Mouse (Mus musculus) myocyte (in vitro differentiated cells): ENCODE data around the gene Ankra2. TPM values are rescaled to one million over a fixed set of nuclear protein-coding genes. Genes with fewer than 3 reads are reported as not detected.

ENCODE experiments used
- H3K27me3 ChIP-seq: one replicate; pipeline ENCODE4 v1.6.1; 2011; ENCODE audit not compliant: control insufficient read depth, insufficient read depth, insufficient read length
- H3K36me3 ChIP-seq: one replicate; pipeline ENCODE4 v1.6.1; 2011; ENCODE audit not compliant: control insufficient read depth, insufficient read depth
- H3K4me2 ChIP-seq: one replicate; pipeline ENCODE4 v1.6.1; 2011; ENCODE audit warnings: low read depth, control low read depth
- H3K4me3 ChIP-seq: one replicate; pipeline ENCODE4 v1.5.1; 2011; ENCODE audit warnings: mild to moderate bottlenecking, control low read depth, moderate library complexity
- H3K79me2 ChIP-seq: one replicate; pipeline ENCODE4 v1.6.1; 2011; ENCODE audit not compliant: control insufficient read depth, insufficient read depth
- H3ac ChIP-seq: one replicate; pipeline ENCODE4 v1.6.1; 2011; ENCODE audit not compliant: control insufficient read depth, insufficient read length
- CEBPB ChIP-seq: IDR thresholded peaks from 2 replicates; pipeline ENCODE4 v1.6.1; 2011; ENCODE audit warnings: mild to moderate bottlenecking, moderate library complexity; ENCODE audit not compliant: poor library complexity, insufficient read depth, severe bottlenecking
- E2F4 ChIP-seq: IDR thresholded peaks from one replicate; pipeline ENCODE4 v1.6.1; 2011; ENCODE audit warnings: mild to moderate bottlenecking, control low read depth, moderate library complexity; ENCODE audit not compliant: insufficient read depth
- MAX ChIP-seq: IDR thresholded peaks from one replicate; pipeline ENCODE4 v1.6.1; 2011; ENCODE audit warnings: low read depth, mild to moderate bottlenecking, control low read depth
- MYOD1 ChIP-seq, 3 experiments: IDR thresholded peaks; one replicate each; pipeline ENCODE4 v1.6.1; 2011; ENCODE audit warnings: control low read depth in 2 of 3, low read depth in 2 of 3, mild to moderate bottlenecking in 2 of 3, moderate library complexity in 1 of 3; ENCODE audit not compliant: insufficient read length in 2 of 3, control insufficient read depth in 1 of 3
- MYOG ChIP-seq, 3 experiments: IDR thresholded peaks; one replicate each; pipeline ENCODE4 v1.6.1; 2011; ENCODE audit warnings: control low read depth in 2 of 3, low read depth in 2 of 3, mild to moderate bottlenecking in 2 of 3; ENCODE audit not compliant: insufficient read length in 2 of 3, control insufficient read depth in 1 of 3, insufficient read depth in 1 of 3
- POLR2A ChIP-seq: IDR thresholded peaks from one replicate; pipeline ENCODE4 v1.6.1; 2011; ENCODE audit warnings: low read depth, mild to moderate bottlenecking, control low read depth, moderate library complexity; ENCODE audit not compliant: insufficient read length
- POLR2AphosphoS2 ChIP-seq: IDR thresholded peaks from one replicate; pipeline ENCODE4 v1.6.1; 2011; ENCODE audit warnings: low read depth, control low read depth; ENCODE audit not compliant: insufficient read length
- REST ChIP-seq: IDR thresholded peaks from one replicate; pipeline ENCODE4 v1.6.1; 2011; ENCODE audit warnings: mild to moderate bottlenecking, control low read depth, moderate library complexity; ENCODE audit not compliant: insufficient read depth, insufficient read length
- SRF ChIP-seq: IDR thresholded peaks from one replicate; pipeline ENCODE4 v1.6.1; 2011; ENCODE audit warnings: low read depth; ENCODE audit not compliant: control insufficient read depth, insufficient read length
- TCF12 ChIP-seq: IDR thresholded peaks from one replicate; pipeline ENCODE4 v1.6.1; 2011; ENCODE audit warnings: mild to moderate bottlenecking, control low read depth; ENCODE audit not compliant: poor library complexity, insufficient read depth, severe bottlenecking
- TCF3 ChIP-seq: IDR thresholded peaks from one replicate; pipeline ENCODE4 v1.6.1; 2011; ENCODE audit warnings: low read depth, control low read depth; ENCODE audit not compliant: insufficient read length
- USF1 ChIP-seq: IDR thresholded peaks from one replicate; pipeline ENCODE4 v1.6.1; 2011; ENCODE audit warnings: low read depth, mild to moderate bottlenecking, control low read depth, moderate library complexity
- polyA plus RNA-seq: library from polyadenylated mRNA; unstranded; fragments of >200 nt; fragmentation: generic; extraction: Trizol; gene quantifications from one replicate; pipeline ENCODE4 v1.2.1, GENCODE M21; 2012; ENCODE audit warnings: missing spikeins

Ankra2 gene
- polyA plus RNA-seq, 1 experiment: 9.0 TPM

DNA sequence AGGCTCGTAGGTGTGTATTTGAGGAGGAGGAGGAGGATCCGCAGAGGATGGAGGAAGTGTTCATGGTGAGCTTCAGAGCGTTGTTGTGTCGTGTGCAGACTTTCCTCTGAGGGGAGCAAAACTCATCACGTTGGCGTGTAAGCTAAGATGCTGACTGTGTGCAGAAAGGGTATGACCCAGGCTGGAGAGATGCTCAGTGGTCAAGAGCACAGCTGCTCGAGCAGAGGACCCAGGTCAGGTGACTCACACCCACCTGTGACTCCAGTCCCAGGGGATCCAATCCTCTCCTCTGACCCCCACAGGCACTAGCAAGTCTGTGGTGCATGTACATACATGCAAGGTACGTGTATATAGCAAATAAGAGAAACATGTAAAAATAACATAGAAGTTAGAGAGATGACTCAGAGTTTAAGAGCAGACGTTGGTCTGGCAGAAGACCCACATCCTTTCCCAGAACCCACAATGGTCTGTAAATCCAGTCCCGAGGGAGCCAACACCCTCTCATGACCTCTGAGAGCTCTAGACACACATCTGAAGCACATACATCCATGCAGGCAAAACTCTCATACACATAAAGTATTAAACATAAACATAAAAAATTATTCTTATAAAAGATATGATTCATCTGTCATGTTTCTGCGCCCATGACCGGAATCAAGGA lies 18.2 kb downstream of the Ankra2 start:
- H3K27me3 ChIP-seq: no peaks in the 10 kb centered on the region
- TF ChIP-seq CEBPB (no peak), TCF12 (no peak), MYOG (IDR thresholded peaks at IDR 0.05; ENCODE audit: control insufficient read depth in 1 of 3, insufficient read depth in 1 of 3, insufficient read length in 2 of 3, low read depth in 2 of 3) (peak in 1 of 3 experiments; percentile 42), USF1 (peak; percentile 18), MYOD1 (IDR thresholded peaks at IDR 0.05; ENCODE audit: control insufficient read depth in 1 of 3, insufficient read length in 2 of 3, low read depth in 2 of 3) (peak in 2 of 3 experiments; percentile 51 to 60), E2F4 (no peak)
- H3K79me2 ChIP-seq: no peaks in the 10 kb centered on the region
- peak overlapping the region; percentile 26 for H3K4me2 ChIP-seq
- no peaks in the 10 kb centered on the region for H3K36me3 ChIP-seq
- no peak overlapping the region for H3K4me3 ChIP-seq
- no peak overlapping the region for H3ac ChIP-seq

DNA sequence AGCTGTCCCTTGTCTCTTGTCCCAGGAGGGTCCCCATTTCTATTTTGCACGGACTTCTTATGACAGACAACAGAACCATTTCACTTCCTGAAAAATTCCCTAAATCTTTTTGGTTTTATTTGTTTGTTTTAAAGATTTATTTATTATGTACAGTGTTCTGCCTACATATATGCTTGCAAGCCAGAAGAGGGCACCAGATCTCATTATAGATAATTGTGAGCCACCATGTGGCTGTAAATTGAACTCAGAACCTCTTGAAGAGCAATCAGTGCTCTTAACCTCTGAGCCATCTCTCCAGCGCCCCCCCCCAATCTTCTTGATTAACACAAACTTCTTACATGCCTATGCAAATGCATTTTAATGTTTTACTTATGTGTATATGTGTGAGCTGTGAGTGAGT lies 27.8 kb downstream of the Ankra2 start:
- Histone ChIP-seq H3ac (no peak overlapping the region), H3K36me3 (no peaks in the 10 kb centered on the region), H3K79me2 (no peaks in the 10 kb centered on the region), H3K4me3 (no peak overlapping the region), H3K27me3 (peaks cover 6% of the 10 kb centered on the region), H3K4me2 (no peak overlapping the region)
- no peak for TF ChIP-seq POLR2AphosphoS2
- TF ChIP-seq MYOG (IDR thresholded peaks at IDR 0.05; ENCODE audit: control insufficient read depth in 1 of 3, insufficient read depth in 1 of 3, insufficient read length in 2 of 3, low read depth in 2 of 3): no peak
- no peak for TF ChIP-seq TCF3
- no peak for TF ChIP-seq E2F4
- no peak for TF ChIP-seq POLR2A
- TF ChIP-seq MAX: no peak
- no peak for TF ChIP-seq USF1
- TF ChIP-seq MYOD1 (IDR thresholded peaks at IDR 0.05; ENCODE audit: control insufficient read depth in 1 of 3, insufficient read length in 2 of 3, low read depth in 2 of 3): no peak
- TF ChIP-seq REST: no peak
- TF ChIP-seq TCF12: no peak
- no peak for TF ChIP-seq CEBPB
- no peak for TF ChIP-seq SRF

DNA sequence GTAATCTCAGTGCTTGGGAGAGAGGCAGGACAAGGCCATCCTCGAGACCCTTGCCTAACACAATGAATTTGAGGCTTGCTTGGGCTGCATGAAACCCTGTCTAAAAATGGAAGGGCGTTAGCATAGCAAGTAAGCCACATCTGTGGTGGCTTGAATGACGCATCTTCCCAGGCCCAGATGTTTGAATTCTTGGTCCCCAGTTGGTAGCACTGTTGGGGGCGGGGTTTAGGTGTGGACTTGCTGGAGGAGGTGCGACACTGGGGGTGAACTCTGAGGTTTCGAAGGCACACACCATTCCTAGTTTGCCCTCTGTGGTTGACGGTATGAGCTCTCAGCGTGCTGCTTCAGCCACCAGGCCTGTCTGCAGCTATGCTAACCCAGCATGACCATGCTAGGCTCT lies 28.8 kb downstream of the Ankra2 start:
- H3K4me3 ChIP-seq: no peak overlapping the region
- TF ChIP-seq USF1 (no peak), CEBPB (no peak), MYOG (IDR thresholded peaks at IDR 0.05; ENCODE audit: control insufficient read depth in 1 of 3, insufficient read depth in 1 of 3, insufficient read length in 2 of 3, low read depth in 2 of 3) (no peak), E2F4 (no peak), REST (no peak), MYOD1 (IDR thresholded peaks at IDR 0.05; ENCODE audit: control insufficient read depth in 1 of 3, insufficient read length in 2 of 3, low read depth in 2 of 3) (no peak), POLR2A (no peak), POLR2AphosphoS2 (no peak), TCF3 (no peak)
- H3ac ChIP-seq: no peak overlapping the region
- H3K36me3 ChIP-seq: no peaks in the 10 kb centered on the region
- no peaks in the 10 kb centered on the region for H3K79me2 ChIP-seq
- peaks cover 6% of the 10 kb centered on the region for H3K27me3 ChIP-seq
- H3K4me2 ChIP-seq: no peak overlapping the region

DNA sequence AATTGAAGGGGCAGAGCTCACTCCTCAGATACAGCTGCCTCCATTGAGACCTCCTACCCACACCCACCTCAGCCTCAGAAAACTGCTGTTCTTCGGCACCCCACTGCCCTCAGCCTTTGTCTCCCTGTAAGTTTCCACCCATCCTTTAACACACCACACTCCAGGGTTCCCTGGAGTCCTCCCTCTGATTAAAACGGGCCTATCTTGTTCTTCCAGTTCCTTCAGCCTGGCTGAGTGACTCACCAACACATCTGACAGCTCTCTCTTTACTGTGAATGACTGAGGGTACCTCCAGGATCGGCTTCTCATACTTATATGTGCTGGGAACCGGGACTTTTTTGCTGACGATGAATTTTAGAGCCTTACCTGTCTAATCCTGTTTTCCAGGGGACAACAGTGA lies 33.2 kb downstream of the Ankra2 start:
- no peak for TF ChIP-seq MAX
- H3K79me2 ChIP-seq: no peaks in the 10 kb centered on the region
- no peak overlapping the region for H3K4me3 ChIP-seq
- H3ac ChIP-seq: no peak overlapping the region
- H3K36me3 ChIP-seq: no peaks in the 10 kb centered on the region
- no peak overlapping the region for H3K4me2 ChIP-seq
- H3K27me3 ChIP-seq: no peaks in the 10 kb centered on the region

DNA sequence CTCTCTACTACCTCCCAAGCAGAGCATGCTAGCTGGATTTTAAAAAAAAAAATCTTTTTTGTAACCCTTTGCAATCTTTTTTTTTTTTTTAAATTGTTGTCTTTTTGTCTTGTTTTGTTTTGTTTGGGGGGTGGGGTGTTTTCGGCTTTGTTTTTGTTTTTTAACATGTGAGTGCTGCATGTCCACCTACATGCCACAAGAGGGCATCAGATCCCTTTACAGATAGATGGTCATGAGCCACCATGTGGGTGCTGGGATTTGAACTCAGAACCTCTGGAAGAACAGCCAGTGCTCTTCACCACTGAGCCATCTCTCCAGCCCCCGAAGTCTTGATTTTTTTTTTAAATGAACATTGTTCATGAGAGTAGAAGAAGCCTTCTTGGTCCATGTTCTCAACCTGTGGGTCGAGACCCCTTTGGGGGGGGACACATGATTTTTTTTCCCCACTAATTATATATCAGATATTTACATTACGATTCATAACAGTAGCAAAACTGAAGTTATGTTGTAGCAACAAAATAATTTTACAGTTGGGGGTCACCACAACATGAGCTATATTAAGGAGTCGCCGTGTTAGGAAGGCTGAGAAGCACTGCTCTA lies 35.1 kb downstream of the Ankra2 start:
- TF ChIP-seq TCF3 (no peak), MYOG (IDR thresholded peaks at IDR 0.05; ENCODE audit: control insufficient read depth in 1 of 3, insufficient read depth in 1 of 3, insufficient read length in 2 of 3, low read depth in 2 of 3) (no peak), CEBPB (no peak), POLR2A (no peak), REST (no peak), USF1 (no peak), E2F4 (no peak), MYOD1 (IDR thresholded peaks at IDR 0.05; ENCODE audit: control insufficient read depth in 1 of 3, insufficient read length in 2 of 3, low read depth in 2 of 3) (no peak), SRF (no peak), TCF12 (no peak), MAX (no peak), POLR2AphosphoS2 (no peak)
- no peaks in the 10 kb centered on the region for H3K36me3 ChIP-seq
- no peak overlapping the region for H3ac ChIP-seq
- H3K27me3 ChIP-seq: no peaks in the 10 kb centered on the region
- no peaks in the 10 kb centered on the region for H3K79me2 ChIP-seq
- no peak overlapping the region for H3K4me3 ChIP-seq
- H3K4me2 ChIP-seq: no peak overlapping the region
